Mouse (Mus musculus): ENCODE data around the gene Ypel2.
A peak's percentile ranks its signal among the peaks of the same experiment; 100 is the strongest.
"Not testable (repeated sequence)": the region's sequence is repeated elsewhere in the genome, so short reads cannot be mapped to it uniquely, and the experiment has no call there.

Ypel2 gene

GRCm38 (mm10) chr11:86993041-86994037, at the start of gene Ypel2:
Ypel2 (minus strand) TSS chr11:86993707.
- peak; percentile 95 for DNase-seq (ENCODE audit: low read depth, low spot score)

- no peak for DNase-seq (ENCODE audit: low read depth, low spot score)
Observed at GRCm38 (mm10) chr11:87043052-87043451, 49.5 kb upstream of the Ypel2 start.

GRCm38 (mm10) chr11:87039307-87039963, 45.9 kb upstream of the Ypel2 start:
- DNase-seq (ENCODE audit: low read depth, low spot score): no peak

GRCm38 (mm10) chr11:87036180-87036579, 42.7 kb upstream of the Ypel2 start:
- no peak for DNase-seq (ENCODE audit: low read depth, low spot score)

GRCm38 (mm10) chr11:87028212-87028611, 34.7 kb upstream of the Ypel2 start:
- DNase-seq (ENCODE audit: low read depth, low spot score): no peak

- no peak for DNase-seq (ENCODE audit: low read depth, low spot score)
Observed at GRCm38 (mm10) chr11:87026096-87026875, 32.8 kb upstream of the Ypel2 start.

- no peak for DNase-seq (ENCODE audit: low read depth, low spot score)
Observed at GRCm38 (mm10) chr11:87025351-87025750, 31.8 kb upstream of the Ypel2 start.

- DNase-seq (ENCODE audit: low read depth, low spot score): not testable (repeated sequence)
Observed at GRCm38 (mm10) chr11:87023240-87023639, 29.7 kb upstream of the Ypel2 start.

- DNase-seq (ENCODE audit: low read depth, low spot score): no peak
Observed at GRCm38 (mm10) chr11:87022765-87023164, 29.3 kb upstream of the Ypel2 start.

GRCm38 (mm10) chr11:87021551-87021950, 28.0 kb upstream of the Ypel2 start:
- DNase-seq (ENCODE audit: low read depth, low spot score): peak; percentile 7

- no peak for DNase-seq (ENCODE audit: low read depth, low spot score)
Observed at GRCm38 (mm10) chr11:87020449-87020848, 26.9 kb upstream of the Ypel2 start.

- no peak for DNase-seq (ENCODE audit: low read depth, low spot score)
Observed at GRCm38 (mm10) chr11:87019431-87019830, 25.9 kb upstream of the Ypel2 start.

- DNase-seq (ENCODE audit: low read depth, low spot score): no peak
Observed at GRCm38 (mm10) chr11:87018081-87018480, 24.6 kb upstream of the Ypel2 start.

- no peak for DNase-seq (ENCODE audit: low read depth, low spot score)
Observed at GRCm38 (mm10) chr11:87015691-87016090, 22.2 kb upstream of the Ypel2 start.

GRCm38 (mm10) chr11:87010476-87010875, 17.0 kb upstream of the Ypel2 start:
- peak; percentile 66 for DNase-seq (ENCODE audit: low read depth, low spot score)

GRCm38 (mm10) chr11:87007371-87007770, 13.9 kb upstream of the Ypel2 start:
- no peak for DNase-seq (ENCODE audit: low read depth, low spot score)

- DNase-seq (ENCODE audit: low read depth, low spot score): no peak
Observed at GRCm38 (mm10) chr11:87004960-87005755, 11.7 kb upstream of the Ypel2 start.

- DNase-seq (ENCODE audit: low read depth, low spot score): no peak
Observed at GRCm38 (mm10) chr11:87002078-87002829, 8.7 kb upstream of the Ypel2 start.

GRCm38 (mm10) chr11:87001217-87001616, 7.7 kb upstream of the Ypel2 start:
- DNase-seq (ENCODE audit: low read depth, low spot score): no peak

- no peak for DNase-seq (ENCODE audit: low read depth, low spot score)
Observed at GRCm38 (mm10) chr11:86996266-86996665, 2.8 kb upstream of the Ypel2 start.

All from CD4-positive, CD25-positive, alpha-beta regulatory T cell, adult 2 months (primary cell).